Mouse (Mus musculus): ENCODE measurements around the gene Pamr1. TPM values are rescaled to one million over a fixed set of nuclear protein-coding genes. Genes with fewer than 3 reads are reported as not detected.

Pamr1 gene
- polyA plus RNA-seq (2016; fragmentation: Nextera tagmentation; extraction: Ambion mirVana), result 1.7 and 2.7 TPM in 2 replicates

DNA sequence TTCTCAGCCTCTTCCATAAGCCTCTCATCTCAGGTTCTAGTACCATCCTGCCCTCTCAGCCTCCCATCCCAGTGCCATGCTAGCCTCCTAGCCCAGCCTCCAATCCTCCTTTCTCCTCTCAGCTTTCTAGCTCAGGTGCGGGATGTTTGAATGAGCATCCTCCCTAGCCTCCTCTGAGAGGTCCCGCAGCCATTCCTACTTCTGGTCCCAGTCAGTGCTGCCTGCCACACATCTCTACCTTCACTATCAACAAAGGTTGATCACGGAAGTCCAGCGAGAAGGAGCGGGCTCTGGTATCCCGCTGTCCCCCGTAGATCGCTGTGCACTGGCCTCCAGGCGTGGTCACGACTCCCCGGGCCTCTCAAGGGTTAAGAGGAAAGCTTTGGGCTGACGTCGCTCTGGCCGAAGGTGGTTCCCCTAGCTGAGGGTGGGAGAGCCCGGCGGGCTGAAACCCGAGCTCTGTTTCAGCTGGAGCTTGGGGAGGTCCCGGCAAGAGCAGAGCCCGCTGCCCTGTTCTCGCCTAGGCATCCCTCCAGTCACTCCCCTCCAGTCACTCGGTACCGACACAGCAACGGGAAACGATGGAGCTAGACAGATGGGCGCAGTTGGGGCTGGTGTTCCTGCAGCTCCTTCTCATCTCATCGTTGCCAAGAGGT lies at the start of gene Pamr1:
TSS of gene Pamr1 (plus strand) at position 402 of the 656 bp plus-strand sequence.
- Histone ChIP-seq H3K36me3 (no peaks in the 10 kb centered on the region), H3K4me1 (peaks cover 6% of the 10 kb centered on the region), H3K4me2 (replicated peaks) (peak within 1 kb of the TSS; percentile 83), H3K4me3 (peak within 1 kb of the TSS; percentile 45), H3K9ac (replicated peaks) (peak within 1 kb of the TSS; percentile 39), H3K27me3 (peaks cover 25% of the 10 kb centered on the region), H3K27ac (replicated peaks) (no peak within 1 kb of the TSS), H3K9me3 (no peaks in the 10 kb centered on the region)
- peak; percentile 71 for ATAC-seq (ENCODE audit: low FRiP score, low read depth)
- WGBS, result 2% methylated on average over 26 of the region's 26 CpGs

GRCm38 (mm10) chr2:102507633-102508032 lies 42.2 kb upstream of the Pamr1 start:
- Histone ChIP-seq H3K27me3 (no peaks in the 10 kb centered on the region), H3K9ac (replicated peaks) (no peak overlapping the region), H3K4me3 (no peak overlapping the region), H3K36me3 (no peaks in the 10 kb centered on the region), H3K9me3 (no peaks in the 10 kb centered on the region), H3K4me1 (no peaks in the 10 kb centered on the region), H3K4me2 (replicated peaks) (no peak overlapping the region), H3K27ac (replicated peaks) (no peak overlapping the region)
- no peak for ATAC-seq (ENCODE audit: low FRiP score, low read depth)
- 54% methylated on average over 4 of the region's 4 CpGs for whole genome bisulfite sequencing

DNA sequence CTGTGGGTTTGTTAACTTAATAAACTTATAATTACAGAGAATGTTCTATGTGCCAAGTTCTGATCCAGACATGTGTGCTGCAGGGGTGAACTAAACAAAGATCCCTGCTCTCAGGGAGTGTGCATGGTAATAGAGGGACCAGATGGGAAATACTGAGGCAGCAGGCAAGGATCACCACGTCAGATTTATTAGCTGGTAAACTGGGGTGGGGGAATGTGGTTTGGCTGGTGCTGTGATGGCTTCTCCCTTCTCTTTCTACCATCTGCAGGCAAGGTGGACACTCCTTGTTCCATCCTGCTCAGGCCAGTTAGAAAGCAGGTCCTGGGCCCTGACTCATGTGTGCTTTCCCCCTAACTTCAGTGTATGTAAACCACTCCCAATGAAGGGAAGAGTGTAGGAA lies 41.7 kb upstream of the Pamr1 start:
- no peak overlapping the region for H3K27ac ChIP-seq (replicated peaks)
- ATAC-seq (ENCODE audit: low FRiP score, low read depth), result no peak
- H3K27me3 ChIP-seq, result no peaks in the 10 kb centered on the region
- H3K4me2 ChIP-seq (replicated peaks), result no peak overlapping the region
- WGBS, result 50% methylated on average over 1 of the region's 1 CpGs
- H3K4me1 ChIP-seq, result no peaks in the 10 kb centered on the region
- no peak overlapping the region for H3K4me3 ChIP-seq
- H3K9ac ChIP-seq (replicated peaks), result no peak overlapping the region
- H3K9me3 ChIP-seq, result 0 out of 2 replicates have a peak, but pooled peaks cover 2% of the 10 kb centered on the region
- no peaks in the 10 kb centered on the region for H3K36me3 ChIP-seq

GRCm38 (mm10) chr2:102519956-102520355 lies 29.9 kb upstream of the Pamr1 start:
- H3K27me3 ChIP-seq, result 0 out of 2 replicates have a peak, but pooled peaks cover 4% of the 10 kb centered on the region
- no peak overlapping the region for H3K4me3 ChIP-seq
- no peaks in the 10 kb centered on the region for H3K36me3 ChIP-seq
- H3K4me2 ChIP-seq (replicated peaks), result no peak overlapping the region
- no peak for ATAC-seq (ENCODE audit: low FRiP score, low read depth)
- no peaks in the 10 kb centered on the region for H3K9me3 ChIP-seq
- no peaks in the 10 kb centered on the region for H3K4me1 ChIP-seq
- H3K9ac ChIP-seq (replicated peaks), result no peak overlapping the region
- no peak overlapping the region for H3K27ac ChIP-seq (replicated peaks)

GRCm38 (mm10) chr2:102527563-102527962 lies 22.2 kb upstream of the Pamr1 start:
- H3K27ac ChIP-seq (replicated peaks), result no peak overlapping the region
- H3K36me3 ChIP-seq, result no peaks in the 10 kb centered on the region
- ATAC-seq (ENCODE audit: low FRiP score, low read depth), result no peak
- no peak overlapping the region for H3K4me2 ChIP-seq (replicated peaks)
- 83% methylated on average over 4 of the region's 4 CpGs for WGBS
- no peaks in the 10 kb centered on the region for H3K9me3 ChIP-seq
- H3K4me3 ChIP-seq, result no peak overlapping the region
- no peak overlapping the region for H3K9ac ChIP-seq (replicated peaks)
- H3K27me3 ChIP-seq, result no peaks in the 10 kb centered on the region
- H3K4me1 ChIP-seq, result no peaks in the 10 kb centered on the region

DNA sequence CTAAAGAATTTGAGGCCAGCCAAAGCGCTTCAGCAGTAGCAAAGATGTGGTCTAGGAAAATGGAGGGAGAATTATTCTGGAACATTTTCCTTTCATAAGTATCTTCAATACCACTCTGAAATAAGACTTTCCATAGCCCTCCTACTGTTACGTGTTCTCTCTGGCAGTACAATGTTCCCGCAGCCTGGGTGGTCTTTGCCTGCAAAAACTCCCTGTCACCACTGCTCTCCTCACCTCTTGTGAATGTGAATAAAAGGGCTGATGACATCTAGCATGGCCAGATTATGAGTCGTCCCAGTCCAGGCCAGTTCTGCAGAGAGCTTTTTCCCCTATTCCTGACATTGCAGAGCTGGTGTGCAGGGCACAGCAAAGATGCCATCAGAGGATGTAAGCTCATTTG lies 16.4 kb upstream of the Pamr1 start:
- H3K9ac ChIP-seq (replicated peaks), result no peak overlapping the region
- no peaks in the 10 kb centered on the region for H3K9me3 ChIP-seq
- WGBS, result 76% methylated on average over 4 of the region's 4 CpGs
- no peaks in the 10 kb centered on the region for H3K36me3 ChIP-seq
- no peaks in the 10 kb centered on the region for H3K4me1 ChIP-seq
- H3K27ac ChIP-seq (replicated peaks), result no peak overlapping the region
- no peak overlapping the region for H3K4me3 ChIP-seq
- no peak overlapping the region for H3K4me2 ChIP-seq (replicated peaks)
- H3K27me3 ChIP-seq, result no peaks in the 10 kb centered on the region
- ATAC-seq (ENCODE audit: low FRiP score, low read depth), result no peak

GRCm38 (mm10) chr2:102536766-102537165 lies 13.0 kb upstream of the Pamr1 start:
- H3K4me3 ChIP-seq, result no peak overlapping the region
- no peaks in the 10 kb centered on the region for H3K9me3 ChIP-seq
- 79% methylated on average over 3 of the region's 3 CpGs for WGBS

GRCm38 (mm10) chr2:102540438-102541230 lies 9.2 kb upstream of the Pamr1 start:
- Histone ChIP-seq H3K9me3 (no peaks in the 10 kb centered on the region), H3K4me2 (replicated peaks) (no peak overlapping the region), H3K27ac (replicated peaks) (no peak overlapping the region), H3K9ac (replicated peaks) (no peak overlapping the region), H3K36me3 (no peaks in the 10 kb centered on the region), H3K4me1 (no peaks in the 10 kb centered on the region), H3K27me3 (no peaks in the 10 kb centered on the region), H3K4me3 (no peak overlapping the region)
- no peak for ATAC-seq (ENCODE audit: low FRiP score, low read depth)
- 67% methylated on average over 11 of the region's 11 CpGs for WGBS

More at GRCm38 (mm10) chr2:102536766-102537165, 13.0 kb upstream of the Pamr1 start:
- no peaks in the 10 kb centered on the region for H3K27me3 ChIP-seq
- no peak overlapping the region for H3K4me2 ChIP-seq (replicated peaks)
- no peak overlapping the region for H3K9ac ChIP-seq (replicated peaks)
- H3K4me1 ChIP-seq, result no peaks in the 10 kb centered on the region
- H3K36me3 ChIP-seq, result no peaks in the 10 kb centered on the region
- ATAC-seq (ENCODE audit: low FRiP score, low read depth), result no peak
- H3K27ac ChIP-seq (replicated peaks), result no peak overlapping the region

DNA sequence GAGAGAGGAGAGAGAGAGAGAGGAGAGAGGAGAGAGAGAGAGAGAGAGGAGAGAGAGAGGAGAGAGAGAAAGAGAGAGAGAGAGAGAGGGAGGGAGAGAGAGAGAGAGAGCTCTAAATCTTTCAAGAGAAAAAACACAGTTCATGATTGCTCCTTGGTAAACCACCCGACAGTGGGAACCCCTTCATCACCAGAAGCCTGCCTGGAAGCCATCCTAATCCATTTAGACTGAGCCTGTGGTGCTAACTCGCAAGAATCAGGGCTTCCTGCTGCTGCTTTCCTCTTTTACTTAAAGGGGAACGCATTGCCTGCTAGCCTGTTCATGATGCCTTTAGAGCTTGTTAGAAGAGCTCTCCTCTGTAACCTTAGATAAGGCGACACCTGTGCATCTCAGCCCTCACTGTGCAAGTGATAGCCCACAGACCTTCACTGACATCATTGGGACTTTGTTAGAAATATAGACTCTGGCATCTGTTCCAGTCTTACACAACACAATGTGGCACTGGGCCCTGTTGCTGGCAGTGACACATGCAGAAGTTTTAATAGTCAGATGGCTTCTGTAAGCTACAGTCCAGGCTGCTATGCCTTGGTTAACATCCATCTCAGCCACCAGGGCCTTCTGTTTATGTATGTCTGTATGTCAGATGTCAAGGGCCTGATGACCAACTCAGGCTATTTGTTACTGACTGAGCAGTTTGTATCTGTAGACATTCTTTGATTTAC lies 8.2 kb upstream of the Pamr1 start:
- no peak for ATAC-seq (ENCODE audit: low FRiP score, low read depth)
- 31% methylated on average over 4 of the region's 4 CpGs for WGBS

DNA sequence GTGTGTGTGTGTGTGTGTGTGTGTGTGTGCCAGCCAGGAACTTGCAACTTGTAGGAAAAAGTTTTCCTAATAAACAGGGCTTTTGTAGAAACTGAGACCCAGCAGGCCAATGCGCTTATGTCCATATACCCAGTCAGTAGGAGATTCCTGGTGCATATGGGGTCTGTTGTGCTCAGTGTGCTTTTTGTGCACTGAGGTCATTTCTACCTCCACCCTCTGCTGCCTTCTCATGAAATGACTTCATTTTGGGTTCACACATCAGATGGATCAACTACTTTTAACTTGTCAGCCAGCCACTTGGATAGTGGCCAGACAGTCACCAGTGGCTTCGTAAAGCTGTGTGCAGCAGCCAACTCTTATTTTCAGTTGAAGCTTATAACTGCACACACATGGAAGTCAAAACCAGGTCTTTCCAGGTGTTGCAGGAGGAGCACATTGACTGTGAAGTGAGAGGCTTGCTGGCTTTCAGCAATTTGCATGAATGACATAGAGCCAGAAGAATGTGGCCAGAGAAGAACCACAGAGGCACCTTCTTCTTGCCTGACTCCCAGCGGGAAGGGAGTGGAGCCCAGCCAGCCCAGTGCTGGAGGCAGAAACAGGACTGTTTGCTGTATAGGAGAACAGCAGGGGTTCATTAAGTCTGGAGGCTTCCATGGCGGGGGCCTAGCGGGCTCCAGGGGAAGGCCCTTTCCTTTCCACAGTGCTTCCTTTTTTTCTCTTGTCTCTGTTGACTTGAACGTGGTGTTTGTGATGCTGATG lies 5.7 kb upstream of the Pamr1 start:
- H3K36me3 ChIP-seq, result no peaks in the 10 kb centered on the region
- H3K9ac ChIP-seq (replicated peaks), result no peak overlapping the region
- H3K9me3 ChIP-seq, result no peaks in the 10 kb centered on the region
- no peak for ATAC-seq (ENCODE audit: low FRiP score, low read depth)
- H3K4me3 ChIP-seq, result no peak overlapping the region
- no peak overlapping the region for H3K27ac ChIP-seq (replicated peaks)
- 37% methylated on average over 6 of the region's 6 CpGs for WGBS
- no peaks in the 10 kb centered on the region for H3K4me1 ChIP-seq
- no peak overlapping the region for H3K4me2 ChIP-seq (replicated peaks)
- H3K27me3 ChIP-seq, result peaks cover 3% of the 10 kb centered on the region

More for the DNA sequence above, 8.2 kb upstream of the Pamr1 start:
- Histone ChIP-seq H3K4me2 (replicated peaks) (no peak overlapping the region), H3K4me1 (no peaks in the 10 kb centered on the region), H3K27ac (replicated peaks) (no peak overlapping the region), H3K36me3 (no peaks in the 10 kb centered on the region), H3K27me3 (no peaks in the 10 kb centered on the region), H3K9me3 (no peaks in the 10 kb centered on the region), H3K4me3 (no peak overlapping the region), H3K9ac (replicated peaks) (no peak overlapping the region)

- H3K4me1 ChIP-seq, result peaks cover 6% of the 10 kb centered on the region
- H3K36me3 ChIP-seq, result no peaks in the 10 kb centered on the region
- no peaks in the 10 kb centered on the region for H3K9me3 ChIP-seq
- WGBS, result 53% methylated on average over 6 of the region's 6 CpGs
- peaks cover 25% of the 10 kb centered on the region for H3K27me3 ChIP-seq
- ATAC-seq (ENCODE audit: low FRiP score, low read depth), result no peak
- H3K27ac ChIP-seq (replicated peaks), result no peak overlapping the region
- peak overlapping the region; percentile 83 for H3K4me2 ChIP-seq (replicated peaks)
- no peak overlapping the region for H3K4me3 ChIP-seq
- no peak overlapping the region for H3K9ac ChIP-seq (replicated peaks)
Observed at GRCm38 (mm10) chr2:102550910-102551582, 1.2 kb downstream of the Pamr1 start.

All from midbrain, embryonic 12.5 days (tissue).